Mouse (Mus musculus) hindbrain, embryonic 12.5 days (tissue): ENCODE results near the gene Rdh16. TPM values are rescaled to one million over a fixed set of nuclear protein-coding genes. Genes with fewer than 3 reads are reported as not detected.
A peak's percentile ranks its signal among the peaks of the same experiment; 100 is the strongest.
"Not testable (repeated sequence)": the region's sequence is repeated elsewhere in the genome, so short reads cannot be mapped to it uniquely, and the experiment has no call there.

Experiments
- ATAC-seq: fragments of 200-750 bp; cut with Nextera tagmentation; 2 replicates; pipeline ENCODE4 v1.8.0; 2017; ENCODE audit warnings: moderate TSS enrichment; ENCODE audit not compliant: low FRiP score
- H3K27ac ChIP-seq: fragments of 300-500 bp; sonication (generic); 2 replicates; pipeline ENCODE4 v1.5.1; 2016; ENCODE audit warnings: mild to moderate bottlenecking
- H3K27me3 ChIP-seq: fragments of 300-500 bp; sonication (generic); 2 replicates; pipeline ENCODE4 v1.6.1; 2016; ENCODE audit warnings: mild to moderate bottlenecking
- H3K36me3 ChIP-seq: fragments of 300-500 bp; sonication (generic); 2 replicates; pipeline ENCODE4 v1.6.1; 2016; ENCODE audit warnings: mild to moderate bottlenecking
- H3K4me1 ChIP-seq: fragments of 300-500 bp; sonication (generic); 2 replicates; pipeline ENCODE4 v1.6.1; 2016
- H3K4me2 ChIP-seq: fragments of 300-500 bp; sonication (generic); replicated peaks from 2 replicates; pipeline ENCODE4 v1.6.1; 2016; ENCODE audit warnings: mild to moderate bottlenecking
- H3K4me3 ChIP-seq: fragments of 300-500 bp; sonication (generic); 2 replicates; pipeline ENCODE4 v1.5.1; 2016; ENCODE audit warnings: mild to moderate bottlenecking
- H3K9ac ChIP-seq: fragments of 300-500 bp; sonication (generic); 2 replicates; pipeline ENCODE4 v1.6.1; 2016; ENCODE audit warnings: mild to moderate bottlenecking, moderate library complexity
- H3K9me3 ChIP-seq: fragments of 300-500 bp; sonication (generic); replicated peaks from 2 replicates; pipeline ENCODE4 v1.6.1; 2016; ENCODE audit warnings: mild to moderate bottlenecking
- WGBS: fragments of 180-500 bp; shearing (Covaris S2); methylation state at CpG from one replicate; pipeline ENCODE4 v1.1.7; 2016; 5-methylcytosine and 5-hydroxymethylcytosine counted together
- polyA plus RNA-seq: library from polyadenylated mRNA; unstranded; fragments of >200 nt; fragmentation: Nextera tagmentation; extraction: Ambion mirVana; gene quantifications from 2 replicates; pipeline ENCODE4 v1.2.1, GENCODE M21; 2016

The Rdh16 gene
- not detected in 2 replicates for polyA plus RNA-seq

DNA sequence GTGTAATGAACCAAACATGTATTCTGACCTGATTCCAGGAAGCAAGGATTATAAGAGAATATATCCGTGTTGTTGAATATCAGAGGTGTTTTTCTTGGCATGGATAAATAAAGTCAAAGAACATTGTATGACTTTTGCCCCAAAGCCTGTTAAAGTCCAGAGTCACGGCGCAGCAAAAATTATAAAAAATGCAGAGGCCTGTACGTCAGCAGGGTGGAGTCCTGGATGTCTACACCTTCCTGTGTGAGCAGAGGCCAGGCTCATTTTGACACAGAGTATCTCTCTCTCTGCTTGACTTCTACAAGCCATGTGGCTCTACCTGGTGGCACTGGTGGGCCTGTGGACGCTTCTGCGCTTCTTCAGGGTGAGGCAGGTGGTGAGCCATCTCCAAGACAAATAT, at the start of gene Rdh16:
TSS of gene Rdh16 (plus strand) at position 262 of the 400 bp plus-strand sequence.
- no peak within 1 kb of the TSS for H3K27ac ChIP-seq
- H3K9me3 ChIP-seq: no peaks in the 10 kb centered on the region
- no peak within 1 kb of the TSS for H3K4me3 ChIP-seq
- H3K9ac ChIP-seq: no peak within 1 kb of the TSS
- H3K36me3 ChIP-seq: no peaks in the 10 kb centered on the region
- 92% methylated on average over 6 of the region's 6 CpGs for WGBS
- H3K27me3 ChIP-seq: no peaks in the 10 kb centered on the region
- no peak for ATAC-seq
- H3K4me1 ChIP-seq: no peaks in the 10 kb centered on the region
- no peak within 1 kb of the TSS for H3K4me2 ChIP-seq

DNA sequence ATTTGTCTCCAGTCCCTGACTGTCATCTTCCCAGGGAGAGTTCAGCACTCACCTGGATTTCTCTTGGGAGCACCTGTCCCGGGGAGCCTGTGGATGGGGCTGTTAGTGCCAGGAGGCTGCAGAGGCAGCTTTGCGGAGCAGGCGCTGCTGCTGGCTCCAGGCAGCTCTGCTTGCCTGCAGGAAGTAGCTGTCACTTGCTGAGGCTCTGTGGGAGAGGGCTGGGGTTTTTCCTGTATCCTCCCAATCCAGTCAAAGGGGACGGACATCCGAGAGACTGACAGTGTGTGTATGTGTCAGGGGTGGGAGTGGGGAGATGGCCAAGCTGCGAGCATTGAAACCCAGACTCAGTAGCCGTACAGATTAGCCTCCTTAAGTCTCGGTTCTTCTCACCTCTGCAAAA, 49.4 kb upstream of the Rdh16 start, which contains the start of gene Gpr182:
TSS of gene Gpr182 (minus strand) at position 185 of the 400 bp plus-strand sequence.
- Histone ChIP-seq H3K9ac (no peak within 1 kb of the TSS), H3K9me3 (no peaks in the 10 kb centered on the region), H3K4me2 (no peak within 1 kb of the TSS), H3K27me3 (no peaks in the 10 kb centered on the region), H3K36me3 (peaks cover 19% of the 10 kb centered on the region), H3K4me3 (no peak within 1 kb of the TSS), H3K27ac (no peak within 1 kb of the TSS), H3K4me1 (peaks cover 8% of the 10 kb centered on the region)
- WGBS: 58% methylated on average over 8 of the region's 8 CpGs
- ATAC-seq: no peak

DNA sequence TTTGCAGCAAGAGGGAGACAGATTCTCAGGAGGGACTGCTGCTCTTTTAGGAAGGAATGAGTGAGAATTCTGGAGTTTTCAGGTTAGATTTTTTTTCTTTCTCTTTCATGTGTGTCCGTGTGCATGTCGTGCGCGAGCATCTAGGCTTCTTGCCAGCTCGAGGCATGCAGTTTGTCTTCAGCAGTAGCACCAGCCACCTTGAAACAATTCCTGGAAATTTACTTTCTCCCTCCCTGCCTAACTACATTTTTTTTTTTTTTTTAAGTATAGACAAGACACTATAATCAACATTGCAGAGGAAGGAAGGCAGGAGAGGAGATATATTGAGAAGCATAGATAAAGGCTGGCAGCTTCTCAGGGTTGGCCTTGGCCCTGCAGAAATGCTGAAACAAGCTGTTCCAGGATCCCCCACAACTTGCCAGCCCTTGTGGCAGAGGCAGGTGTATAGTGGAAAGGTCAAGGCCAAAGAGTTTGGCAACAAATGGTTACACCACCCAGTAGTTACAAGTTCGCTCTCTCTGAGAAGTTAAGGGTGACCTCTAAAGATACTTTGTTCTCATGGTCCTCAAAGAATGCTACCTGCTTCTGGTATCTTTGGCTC, 46.3 kb upstream of the Rdh16 start:
- Histone ChIP-seq H3K9ac (no peak overlapping the region), H3K4me3 (no peak overlapping the region)
- WGBS: 86% methylated on average over 6 of the region's 6 CpGs

DNA sequence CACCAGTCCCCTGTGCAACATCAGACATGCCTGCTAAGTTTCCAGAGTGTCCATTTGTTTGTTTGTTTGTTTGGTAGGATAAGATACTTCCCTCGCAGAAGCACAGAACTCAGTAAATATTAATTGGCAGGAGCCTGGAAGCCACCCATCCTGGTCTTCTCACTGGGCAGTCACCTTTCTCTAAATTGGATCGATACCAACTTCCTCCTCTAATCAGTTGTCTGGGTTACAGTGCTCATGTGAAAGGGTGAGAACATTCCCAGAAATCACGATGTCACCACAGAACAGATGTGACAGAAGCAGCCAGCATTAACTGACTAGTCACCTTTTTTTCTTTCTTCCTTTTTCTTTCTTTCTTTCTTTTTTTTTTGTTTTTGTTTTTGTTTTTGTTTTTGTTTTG, 45.7 kb upstream of the Rdh16 start:
- 83% methylated on average over 3 of the region's 3 CpGs for WGBS
- no peaks in the 10 kb centered on the region for H3K4me1 ChIP-seq
- no peak overlapping the region for H3K27ac ChIP-seq
- H3K27me3 ChIP-seq: no peaks in the 10 kb centered on the region
- no peak overlapping the region for H3K4me3 ChIP-seq
- ATAC-seq: no peak
- no peak overlapping the region for H3K9ac ChIP-seq
- H3K4me2 ChIP-seq: no peak overlapping the region
- no peaks in the 10 kb centered on the region for H3K36me3 ChIP-seq
- H3K9me3 ChIP-seq: no peaks in the 10 kb centered on the region

More for the DNA sequence above, 46.3 kb upstream of the Rdh16 start:
- no peaks in the 10 kb centered on the region for H3K36me3 ChIP-seq
- H3K4me2 ChIP-seq: no peak overlapping the region
- no peaks in the 10 kb centered on the region for H3K4me1 ChIP-seq
- no peaks in the 10 kb centered on the region for H3K27me3 ChIP-seq
- no peak overlapping the region for H3K27ac ChIP-seq
- H3K9me3 ChIP-seq: no peaks in the 10 kb centered on the region
- ATAC-seq: no peak

DNA sequence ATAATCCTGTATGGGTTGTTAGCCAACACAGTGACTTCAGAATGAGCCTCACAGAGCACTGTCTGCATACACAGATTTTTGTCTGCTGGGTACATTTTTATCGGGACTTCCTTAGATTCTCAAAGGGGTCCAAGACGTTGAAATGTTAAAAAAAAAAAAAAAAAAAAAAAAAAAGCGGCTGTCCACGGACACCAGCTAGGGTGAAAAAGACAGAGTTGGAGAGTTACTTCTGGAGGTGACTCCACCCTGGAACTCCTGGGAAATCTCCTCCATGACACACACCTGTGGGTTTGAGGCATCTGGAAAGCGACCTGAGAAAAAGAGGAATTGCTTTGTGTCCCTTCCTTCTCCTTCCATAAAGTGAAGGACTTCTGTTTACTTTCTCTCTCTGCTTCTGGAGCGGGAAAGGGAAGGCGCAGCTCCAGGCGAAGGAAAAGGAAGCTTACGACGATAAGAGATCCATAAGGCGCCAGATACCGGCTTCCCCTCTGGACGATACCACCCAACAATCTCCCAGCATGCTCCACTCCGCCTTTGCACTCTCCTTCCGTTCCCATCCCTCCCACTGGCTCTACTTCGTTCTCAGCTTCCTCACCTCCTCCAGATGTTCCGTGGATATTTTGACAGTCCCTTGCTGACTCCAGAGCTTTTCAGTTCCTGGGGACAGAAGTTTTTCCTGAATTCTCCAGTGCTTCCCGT, 45.0 kb upstream of the Rdh16 start:
- Histone ChIP-seq H3K4me1 (no peaks in the 10 kb centered on the region), H3K27ac (no peak overlapping the region), H3K9me3 (no peaks in the 10 kb centered on the region), H3K4me2 (peak overlapping the region; percentile 19), H3K36me3 (no peaks in the 10 kb centered on the region), H3K4me3 (no peak overlapping the region), H3K9ac (no peak overlapping the region), H3K27me3 (no peaks in the 10 kb centered on the region)
- ATAC-seq: no peak
- 61% methylated on average over 18 of the region's 18 CpGs for WGBS

DNA sequence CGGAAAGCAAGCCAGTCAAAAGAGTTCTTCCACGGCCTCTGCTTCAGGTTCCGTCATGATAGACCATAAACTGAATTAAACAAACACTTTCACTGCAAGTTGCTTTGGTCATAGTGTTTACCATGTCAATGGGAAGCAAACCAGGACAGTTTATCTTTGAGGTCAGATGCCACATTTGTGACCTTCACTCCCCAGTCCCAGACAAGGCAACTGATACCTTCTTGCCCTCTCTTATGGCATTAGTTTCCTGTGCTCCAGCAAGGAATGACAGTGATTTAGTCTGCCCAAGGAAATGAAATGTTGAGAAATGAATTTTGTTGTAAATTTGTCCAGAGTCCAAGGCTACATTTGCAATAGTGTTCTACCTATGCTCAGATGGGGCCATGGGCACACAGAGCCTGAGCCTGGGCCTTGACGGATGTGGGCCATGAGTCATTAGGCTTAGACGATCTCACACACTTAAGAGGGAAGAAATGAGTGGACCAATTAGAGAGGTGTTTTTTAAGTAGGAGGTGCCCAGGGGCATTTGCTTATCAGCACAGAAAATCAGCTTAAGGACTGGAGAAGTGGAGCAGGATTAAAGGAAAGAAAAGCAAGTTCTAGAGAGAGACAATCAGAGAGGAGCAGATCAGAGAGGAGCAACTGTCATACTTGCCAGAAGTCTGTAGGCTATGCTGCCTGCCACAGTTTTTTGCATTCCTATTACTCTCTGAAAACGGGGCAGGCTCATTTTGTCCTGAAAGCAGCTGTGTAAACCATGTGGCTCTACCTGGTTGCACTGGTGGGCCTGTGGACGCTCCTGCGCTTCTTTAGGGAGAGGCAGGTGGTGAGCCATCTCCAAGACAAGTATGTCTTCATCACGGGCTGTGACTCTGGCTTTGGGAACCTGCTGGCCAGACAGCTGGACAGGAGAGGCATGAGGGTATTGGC, 41.5 kb upstream of the Rdh16 start, which contains the start of the genes Rdh1 and Rdh16f1:
TSS of gene Rdh1 (plus strand) at position 541 of the 930 bp plus-strand sequence.
TSS of gene Rdh16f1 (plus strand) at position 607 of the 930 bp plus-strand sequence.
- Histone ChIP-seq H3K9me3 (no peaks in the 10 kb centered on the region), H3K27ac (no peak within 1 kb of the TSS), H3K9ac (no peak within 1 kb of the TSS), H3K36me3 (no peaks in the 10 kb centered on the region), H3K4me3 (no peak within 1 kb of the TSS), H3K27me3 (no peaks in the 10 kb centered on the region), H3K4me1 (no peaks in the 10 kb centered on the region), H3K4me2 (no peak within 1 kb of the TSS)
- 78% methylated on average over 9 of the region's 9 CpGs for WGBS
- ATAC-seq: no peak

DNA sequence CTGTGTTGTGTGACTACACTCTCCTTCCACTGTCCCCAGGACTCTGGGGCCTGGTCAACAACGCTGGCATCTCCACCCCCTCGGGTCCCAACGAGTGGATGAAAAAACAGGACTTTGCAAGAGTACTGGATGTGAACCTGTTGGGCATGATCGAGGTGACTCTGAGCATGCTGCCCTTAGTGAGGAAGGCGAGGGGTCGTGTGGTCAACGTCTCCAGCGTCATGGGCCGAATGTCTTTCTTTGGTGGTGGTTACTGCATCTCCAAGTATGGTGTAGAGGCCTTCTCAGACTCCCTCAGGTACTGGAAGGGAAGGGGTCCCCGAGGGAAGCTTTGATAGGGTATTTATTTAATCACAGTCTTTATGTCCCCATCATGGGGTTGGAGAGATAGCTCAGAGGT, 38.0 kb upstream of the Rdh16 start:
- not testable (repeated sequence) for H3K4me1 ChIP-seq, H3K4me2 ChIP-seq, H3K27ac ChIP-seq, ATAC-seq, H3K9ac ChIP-seq, H3K27me3 ChIP-seq, H3K4me3 ChIP-seq, H3K36me3 ChIP-seq, H3K9me3 ChIP-seq
- 82% methylated on average over 10 of the region's 10 CpGs for WGBS

DNA sequence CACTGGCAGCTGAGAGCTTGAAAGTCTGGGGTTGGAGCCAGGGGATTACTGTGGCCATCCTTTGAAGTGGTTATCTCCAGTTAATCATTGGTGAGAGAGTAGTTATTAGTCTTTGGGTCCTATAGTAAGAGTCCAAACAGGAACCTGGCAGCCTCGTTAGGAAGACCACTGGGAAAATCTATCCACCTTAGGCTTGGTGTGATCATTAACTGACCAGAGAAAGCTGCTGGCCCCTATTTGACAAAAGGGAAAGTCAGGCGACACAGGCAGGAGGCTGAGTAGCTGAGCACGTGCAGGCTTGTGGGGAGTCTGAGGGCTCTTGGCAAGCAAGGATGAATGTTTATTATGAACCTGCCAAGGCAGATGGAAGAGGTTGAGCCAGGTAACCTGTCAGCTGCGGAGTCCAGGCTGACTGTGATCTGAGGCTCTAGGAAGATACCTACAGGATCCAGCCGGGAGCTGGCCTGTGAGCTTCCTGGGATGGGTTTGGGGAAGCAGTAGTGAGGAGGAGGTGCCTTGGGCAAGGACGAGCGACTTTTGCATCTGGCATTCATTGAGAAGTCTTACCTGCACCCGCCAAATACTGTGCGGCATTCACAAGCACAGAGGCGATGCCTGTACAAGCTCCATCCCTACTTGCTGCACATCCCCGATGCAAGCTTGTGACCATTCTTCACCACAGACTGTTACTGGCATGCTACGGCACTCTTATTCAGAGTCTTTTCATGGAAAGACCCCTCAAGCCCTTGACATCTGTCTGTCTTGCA, 36.9 kb upstream of the Rdh16 start:
- 61% methylated on average over 12 of the region's 12 CpGs for WGBS
- Histone ChIP-seq H3K4me3 (no peak overlapping the region), H3K36me3 (no peaks in the 10 kb centered on the region), H3K27me3 (no peaks in the 10 kb centered on the region), H3K9ac (no peak overlapping the region), H3K9me3 (no peaks in the 10 kb centered on the region), H3K27ac (no peak overlapping the region), H3K4me2 (no peak overlapping the region), H3K4me1 (no peaks in the 10 kb centered on the region)
- ATAC-seq: no peak

DNA sequence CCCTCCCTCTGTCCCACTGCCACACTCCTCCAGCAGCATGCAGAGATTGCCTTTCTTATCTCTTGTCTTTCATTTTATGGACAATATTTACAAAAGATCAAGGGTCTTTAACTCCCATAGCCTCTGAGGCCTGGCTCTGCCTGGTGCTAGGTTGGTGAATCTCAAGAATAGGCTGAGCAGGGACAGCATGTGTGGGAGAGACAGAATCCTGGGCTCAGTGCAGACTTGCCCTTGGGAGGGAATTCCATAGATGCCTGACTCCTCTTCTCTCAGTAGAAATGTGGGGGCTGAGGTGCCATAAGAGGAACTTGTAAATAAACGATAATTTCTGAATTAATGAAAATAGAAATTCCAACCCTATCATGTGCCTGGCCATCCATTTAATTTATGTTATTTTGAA, 34.4 kb upstream of the Rdh16 start:
- no peak overlapping the region for H3K9ac ChIP-seq
- no peak overlapping the region for H3K4me3 ChIP-seq
- no peaks in the 10 kb centered on the region for H3K4me1 ChIP-seq
- no peak for ATAC-seq
- no peaks in the 10 kb centered on the region for H3K27me3 ChIP-seq
- H3K27ac ChIP-seq: no peak overlapping the region
- 86% methylated on average over 1 of the region's 1 CpGs for WGBS
- H3K36me3 ChIP-seq: no peaks in the 10 kb centered on the region
- no peak overlapping the region for H3K4me2 ChIP-seq
- no peaks in the 10 kb centered on the region for H3K9me3 ChIP-seq

DNA sequence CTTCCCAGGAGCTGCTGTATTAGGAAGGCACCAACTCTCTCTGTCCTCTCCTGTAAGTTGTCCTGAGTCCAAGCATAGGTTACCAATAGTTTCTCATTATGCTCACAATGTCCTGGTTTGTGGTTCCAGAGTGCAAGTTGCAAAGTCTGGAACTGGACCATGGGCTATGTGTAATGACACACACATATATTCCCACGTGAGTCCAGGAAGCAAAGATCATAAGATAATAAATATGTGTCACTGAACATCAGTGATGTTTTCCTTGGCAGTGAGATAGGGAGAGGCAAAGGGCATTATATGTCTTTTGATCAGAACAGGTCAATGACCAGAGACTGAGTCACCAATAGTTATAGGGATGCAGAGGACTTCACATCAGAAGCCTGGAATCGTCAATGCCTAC, 24.9 kb upstream of the Rdh16 start, which contains the start of gene Rdh9:
TSS of gene Rdh9 (plus strand) at position 376 of the 400 bp plus-strand sequence.
- 84% methylated on average over 2 of the region's 2 CpGs for WGBS
- Histone ChIP-seq H3K4me2 (no peak within 1 kb of the TSS), H3K9ac (no peak within 1 kb of the TSS), H3K27ac (no peak within 1 kb of the TSS), H3K36me3 (no peaks in the 10 kb centered on the region), H3K4me3 (no peak within 1 kb of the TSS), H3K4me1 (no peaks in the 10 kb centered on the region), H3K27me3 (no peaks in the 10 kb centered on the region), H3K9me3 (no peaks in the 10 kb centered on the region)
- ATAC-seq: no peak

DNA sequence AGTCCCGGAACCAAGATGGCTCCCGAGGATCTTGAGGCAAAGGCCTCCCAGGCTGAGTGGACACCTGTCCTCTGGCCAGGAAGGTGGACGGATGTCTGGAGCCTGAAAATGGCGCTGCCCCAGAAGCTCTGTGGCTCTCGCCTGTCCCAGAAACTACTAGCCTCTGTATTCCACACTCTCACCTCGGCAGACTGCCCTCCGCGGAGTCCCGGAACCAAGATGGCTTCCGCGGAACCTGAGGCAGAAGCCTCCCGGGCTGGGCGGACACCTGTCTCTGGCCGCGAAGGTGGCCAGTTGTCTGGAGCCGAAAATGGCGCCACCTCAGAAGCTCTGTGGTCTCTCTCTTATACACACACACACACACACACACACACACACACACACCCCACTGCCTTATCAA, 18.6 kb upstream of the Rdh16 start:
- H3K9ac ChIP-seq, ATAC-seq, H3K9me3 ChIP-seq, H3K36me3 ChIP-seq, H3K4me2 ChIP-seq, H3K4me3 ChIP-seq, H3K27me3 ChIP-seq, H3K27ac ChIP-seq, H3K4me1 ChIP-seq: not testable (repeated sequence)
- 95% methylated on average over 17 of the region's 17 CpGs for WGBS
